Mouse (Mus musculus) Muller cell, postnatal 12 days (primary cell): Measurements from ENCODE around the gene Ifi27l2a.
A peak's percentile ranks its signal among the peaks of the same experiment; 100 is the strongest.
"Not testable (repeated sequence)": the region's sequence is repeated elsewhere in the genome, so short reads cannot be mapped to it uniquely, and the experiment has no call there.

Experiments
- DNase-seq: peaks from one replicate; pipeline ENCODE4 v3.0.0-alpha.2; 2015; ENCODE audit errors: inconsistent ontology term

The Ifi27l2a gene

DNA sequence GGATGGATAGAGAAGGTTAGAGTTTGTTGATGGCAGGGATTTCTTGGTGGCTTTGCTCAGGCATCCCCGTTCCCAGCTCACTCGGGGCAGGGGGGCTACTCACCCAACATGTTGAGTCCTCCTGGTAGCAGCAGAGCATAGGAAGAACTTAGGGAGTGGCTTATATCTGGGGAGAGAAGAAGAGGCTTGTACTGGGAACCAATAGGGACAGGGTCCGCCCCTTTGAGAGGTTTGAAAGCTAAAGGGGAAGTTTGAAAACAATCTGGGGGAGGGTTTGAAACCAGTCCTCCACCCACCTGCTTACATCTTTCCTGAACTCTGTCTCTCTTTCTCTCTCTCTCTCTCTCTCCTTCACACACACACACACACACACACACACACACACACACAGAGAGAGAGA, at the start of gene Ifi27l2a:
Gene Ifi27l2a, minus strand, starts transcription at position 157 of the 400 bp plus-strand sequence.
- DNase-seq: no peak

DNA sequence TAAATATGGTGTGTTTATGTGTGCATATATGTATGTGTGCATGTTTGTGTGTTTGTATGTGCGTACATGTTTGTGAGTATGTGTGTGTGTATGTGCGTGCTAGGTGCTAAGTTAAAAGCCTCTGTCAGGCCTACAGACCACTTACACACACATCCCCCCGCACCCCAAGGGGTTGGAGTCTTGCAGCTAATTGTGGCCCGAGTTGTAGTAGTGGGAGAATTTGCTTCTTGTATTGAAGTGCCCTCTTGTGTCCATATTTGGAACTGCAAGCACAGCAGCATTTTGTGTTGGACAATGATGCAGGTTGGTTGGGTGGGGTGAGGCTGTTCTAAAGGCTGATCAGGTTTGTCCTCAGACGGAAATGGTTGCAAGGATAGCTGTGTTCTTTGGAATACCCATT, 49.3 kb upstream of the Ifi27l2a start:
- DNase-seq: peak; percentile 53

DNA sequence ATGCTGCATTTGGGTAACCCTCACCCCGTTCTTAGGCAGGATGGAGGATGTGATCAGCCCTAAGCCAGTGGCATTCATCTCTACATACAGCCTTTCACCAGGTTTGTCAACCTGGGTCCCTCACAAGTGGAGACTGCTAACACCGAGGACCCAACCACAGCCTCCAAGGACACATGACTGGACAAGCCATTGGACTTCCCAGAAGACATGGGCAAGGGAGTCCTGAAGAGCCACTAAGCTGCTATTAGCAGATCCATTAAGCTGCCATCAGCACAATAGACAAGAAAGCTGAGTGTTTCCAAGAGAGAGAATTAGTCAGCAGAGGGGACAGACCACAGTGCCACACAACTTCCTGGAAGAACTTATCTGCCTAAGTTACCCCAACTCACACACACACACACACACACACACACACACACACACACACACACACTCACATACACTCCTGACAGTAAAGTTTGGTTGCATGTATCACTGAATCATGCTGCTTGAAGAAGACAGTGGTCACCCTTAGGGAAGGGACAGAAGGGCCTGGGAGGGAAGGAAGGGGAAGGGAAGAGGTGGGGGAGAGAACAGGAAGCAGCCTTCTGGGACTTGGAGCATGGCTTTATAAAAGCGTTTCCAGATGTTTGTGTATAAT, 47.7 kb upstream of the Ifi27l2a start:
- DNase-seq: no peak

DNA sequence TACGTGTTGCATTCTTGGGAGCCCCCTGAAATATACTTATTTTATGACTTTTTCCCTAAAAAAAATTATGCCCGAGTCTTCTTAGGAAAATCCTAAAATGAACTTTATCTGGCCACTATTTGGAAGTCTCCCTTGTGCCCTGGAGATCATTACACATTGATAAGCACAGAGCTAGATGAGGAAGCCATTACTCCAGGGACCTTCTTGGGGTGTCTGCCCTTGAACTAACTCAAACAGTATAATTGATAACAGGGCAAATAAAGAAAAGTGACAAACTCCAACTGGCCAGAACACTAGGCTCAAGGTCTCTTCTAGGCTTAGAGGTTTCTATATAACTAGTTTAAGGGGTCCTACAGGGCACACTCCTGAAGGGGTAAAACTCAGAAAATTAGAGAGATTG, 44.3 kb upstream of the Ifi27l2a start:
- DNase-seq: no peak

DNA sequence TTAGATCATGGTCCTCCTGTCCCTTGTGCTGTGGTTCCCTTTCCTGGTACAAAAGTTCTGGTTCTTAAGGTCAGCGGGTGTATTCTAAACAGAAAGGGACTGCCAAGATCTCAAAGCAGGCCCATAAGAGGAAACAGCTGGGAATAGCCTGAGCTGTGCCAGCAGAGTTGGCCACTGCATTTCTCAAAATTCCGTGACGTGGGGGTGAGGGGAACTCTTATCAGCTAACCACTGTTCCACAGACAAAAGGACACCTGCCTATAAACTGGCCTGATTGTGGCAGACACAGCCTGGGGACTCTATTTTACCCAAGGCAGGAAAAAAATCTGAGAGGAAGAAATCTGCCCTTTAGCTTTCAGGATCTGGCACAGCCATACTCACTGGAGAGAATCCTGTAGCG, 43.8 kb upstream of the Ifi27l2a start:
- no peak for DNase-seq

DNA sequence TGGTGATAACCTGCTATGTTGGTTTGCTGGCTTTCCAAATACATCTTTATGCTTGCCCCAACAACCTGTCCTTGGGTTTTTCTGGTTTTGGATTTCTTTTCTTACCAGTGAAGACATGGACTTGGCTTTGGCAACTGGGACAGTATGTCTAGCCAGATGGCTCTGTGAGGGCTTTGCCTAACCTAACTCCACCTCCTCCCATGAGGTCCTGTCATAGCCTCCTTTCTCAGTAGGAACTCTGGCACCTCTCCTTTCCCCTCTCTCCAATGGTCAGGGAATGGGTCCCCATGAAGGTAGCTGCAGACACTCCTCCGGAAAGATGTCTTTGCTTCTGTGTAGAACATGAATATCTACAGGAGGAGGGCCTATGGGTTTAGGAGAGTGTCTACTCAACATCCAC, 43.2 kb upstream of the Ifi27l2a start:
- no peak for DNase-seq

DNA sequence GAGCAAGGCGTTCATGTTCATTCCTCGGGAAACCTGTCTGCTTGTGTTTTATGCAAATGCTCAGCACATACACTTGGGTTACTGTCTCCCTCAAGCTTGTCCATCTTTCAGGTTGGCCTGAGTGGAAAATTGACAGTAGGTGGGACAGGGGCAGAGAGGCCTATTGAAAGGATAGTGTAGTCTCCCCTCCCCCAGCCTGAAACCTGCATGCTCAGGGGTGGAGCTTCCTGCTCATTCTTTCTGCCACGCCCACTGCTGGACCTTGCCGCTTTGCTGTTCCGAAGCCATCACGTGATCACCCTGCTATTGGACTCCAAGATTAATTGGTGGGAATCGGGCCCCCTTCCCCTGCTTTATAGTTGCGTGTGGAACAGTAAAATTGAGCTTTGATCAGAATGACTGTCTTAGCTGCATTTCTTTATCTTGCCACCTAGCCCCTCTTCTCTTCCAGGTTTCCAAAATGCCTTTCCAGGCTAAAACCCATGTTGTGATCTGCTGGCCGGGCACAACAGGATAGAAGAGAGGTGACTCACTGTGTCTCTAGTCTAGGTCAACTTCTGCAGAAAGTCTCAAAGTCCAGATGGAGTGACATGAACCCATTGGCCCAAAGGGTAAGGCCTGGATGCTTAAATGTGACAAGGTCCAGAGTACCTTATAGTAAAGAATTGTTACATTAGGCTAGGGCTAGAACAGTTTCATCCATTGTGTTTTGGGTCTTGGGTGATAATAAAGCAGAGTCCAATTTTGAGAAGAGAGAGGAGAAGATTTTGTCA, 40.9 kb upstream of the Ifi27l2a start:
- DNase-seq: not testable (repeated sequence)

DNA sequence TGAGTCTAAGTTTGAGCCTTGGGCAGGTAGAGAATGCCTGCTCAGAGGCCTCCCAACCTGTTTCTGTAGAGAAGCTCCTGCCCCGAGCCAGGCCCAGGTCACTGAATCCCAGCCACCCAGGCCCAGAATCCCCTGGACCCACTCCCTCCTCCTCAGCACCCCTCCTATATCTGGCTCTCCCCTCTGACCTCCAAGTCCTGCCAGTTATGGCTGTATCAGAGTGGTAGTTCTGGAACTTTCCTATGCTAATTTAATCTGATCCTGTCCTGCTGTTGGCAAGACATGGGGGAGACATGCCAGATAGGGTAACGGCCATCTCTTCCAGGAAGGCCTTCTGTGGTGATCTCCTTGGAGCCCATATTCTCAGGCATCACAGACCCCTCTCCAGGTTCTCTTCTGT, 39.3 kb upstream of the Ifi27l2a start:
- DNase-seq: no peak

DNA sequence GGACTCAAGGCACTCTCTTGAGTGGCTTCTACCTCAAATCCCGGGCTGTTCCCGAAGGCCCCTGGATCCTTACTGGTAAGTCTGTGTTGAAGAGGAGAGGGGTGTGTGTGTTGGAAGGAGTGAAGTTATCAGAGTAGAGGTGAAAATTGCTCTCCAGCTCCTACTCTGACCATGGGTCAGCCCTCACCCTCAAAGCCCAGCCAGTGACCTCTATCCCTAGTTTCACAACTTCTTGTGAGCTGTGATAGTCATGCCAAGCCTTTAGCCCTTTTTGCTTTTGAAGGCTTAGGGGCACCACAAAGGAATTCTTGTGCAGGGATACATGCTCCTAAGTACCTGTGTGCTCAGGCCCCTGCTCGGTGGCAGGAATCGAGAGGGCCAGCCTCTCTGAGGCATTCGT, 38.2 kb upstream of the Ifi27l2a start:
- DNase-seq: no peak

DNA sequence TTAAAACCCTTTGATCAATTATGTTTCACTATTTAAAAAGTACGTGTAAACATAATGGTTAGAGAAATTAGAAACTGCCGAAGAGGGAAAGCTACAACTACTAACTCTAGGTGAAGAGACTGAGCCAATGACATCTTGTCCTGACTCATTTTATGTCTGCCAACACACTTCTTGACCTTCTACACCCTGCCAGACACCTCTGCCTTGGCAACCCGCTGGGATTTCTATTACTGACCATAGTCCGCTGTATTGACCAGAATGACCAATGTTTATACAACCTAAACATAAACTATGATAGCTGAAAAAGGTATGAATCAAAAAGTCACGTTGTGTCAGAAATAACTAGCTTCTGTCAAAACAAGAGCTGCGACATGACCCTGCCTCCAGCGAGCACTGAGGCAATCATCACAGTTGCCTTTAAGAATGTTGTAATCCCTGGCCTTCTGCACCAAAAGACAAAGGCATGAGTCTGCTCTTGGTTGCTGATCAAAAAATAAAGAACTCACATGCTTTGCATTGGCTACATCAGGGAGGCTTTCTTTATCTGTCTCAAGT, 34.1 kb upstream of the Ifi27l2a start:
- no peak for DNase-seq

DNA sequence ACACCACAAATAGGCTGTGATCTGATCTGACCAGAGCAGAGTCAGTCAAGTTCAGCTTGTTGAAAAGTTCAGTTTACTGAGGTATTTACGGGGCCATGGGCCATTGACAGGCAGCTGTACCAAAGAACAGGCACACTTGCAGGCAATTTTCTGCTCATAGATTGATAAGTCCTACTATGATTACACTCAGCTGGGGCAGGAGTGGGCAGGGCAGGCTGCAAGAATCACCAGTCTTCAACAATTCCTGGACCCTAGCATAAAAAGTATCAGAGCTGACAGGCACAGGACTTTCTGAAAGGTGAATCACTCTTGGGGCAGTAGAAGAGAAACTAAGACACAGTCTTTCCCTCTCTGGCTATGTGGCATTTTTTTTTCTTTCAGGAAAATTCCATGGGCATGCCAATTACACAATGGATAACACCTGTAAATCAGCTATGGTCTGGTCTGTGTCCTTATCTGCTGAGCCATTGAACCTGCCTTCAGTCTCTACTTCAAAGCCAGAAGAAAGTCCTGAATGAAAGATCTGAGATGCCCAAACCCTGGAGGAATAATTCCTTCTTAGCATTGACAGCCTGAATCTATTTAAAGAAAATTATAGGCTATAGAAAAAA, 33.4 kb upstream of the Ifi27l2a start:
- DNase-seq: no peak

DNA sequence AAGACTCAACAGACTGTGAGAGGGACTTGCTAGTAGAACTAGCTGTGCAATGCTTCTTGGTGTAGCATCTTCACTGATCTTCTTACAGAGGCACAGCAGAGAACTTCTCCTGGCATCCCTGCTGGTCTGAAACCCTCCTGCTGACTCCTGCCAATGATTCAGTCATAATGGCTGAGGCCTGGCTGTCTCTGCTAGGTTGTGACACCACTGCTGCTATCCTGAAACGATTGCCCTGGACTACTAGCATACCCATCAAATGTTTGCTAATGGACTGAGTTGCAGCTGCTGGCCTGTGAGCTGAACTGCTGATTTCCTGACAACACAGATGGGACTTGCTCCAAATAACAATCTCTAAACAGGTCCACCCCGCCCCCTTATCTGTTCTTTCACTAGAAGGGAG, 31.0 kb upstream of the Ifi27l2a start:
- no peak for DNase-seq

DNA sequence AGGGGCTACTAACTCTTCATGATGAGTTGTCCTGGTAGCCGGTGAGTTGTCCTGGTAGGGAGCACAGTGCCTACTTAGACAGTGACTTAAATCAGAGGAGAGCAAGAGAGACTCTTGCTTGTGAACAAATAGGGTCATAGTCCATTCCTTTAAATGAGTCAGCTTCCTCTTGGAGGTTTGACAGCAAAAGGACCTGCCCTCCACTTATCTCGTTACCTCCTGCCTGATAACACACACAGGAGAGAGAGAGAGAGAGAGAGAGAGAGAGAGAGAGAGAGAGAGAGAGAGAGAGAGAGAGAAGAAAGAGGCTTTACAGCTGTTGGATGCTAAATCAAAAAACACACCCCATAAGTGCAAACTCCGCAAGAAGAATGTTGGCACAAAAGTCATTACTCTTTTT, 13.7 kb upstream of the Ifi27l2a start, which contains the start of gene Ifi27l2b:
Gene Ifi27l2b, minus strand, starts transcription at position 84 of the 400 bp plus-strand sequence.
- DNase-seq: no peak

DNA sequence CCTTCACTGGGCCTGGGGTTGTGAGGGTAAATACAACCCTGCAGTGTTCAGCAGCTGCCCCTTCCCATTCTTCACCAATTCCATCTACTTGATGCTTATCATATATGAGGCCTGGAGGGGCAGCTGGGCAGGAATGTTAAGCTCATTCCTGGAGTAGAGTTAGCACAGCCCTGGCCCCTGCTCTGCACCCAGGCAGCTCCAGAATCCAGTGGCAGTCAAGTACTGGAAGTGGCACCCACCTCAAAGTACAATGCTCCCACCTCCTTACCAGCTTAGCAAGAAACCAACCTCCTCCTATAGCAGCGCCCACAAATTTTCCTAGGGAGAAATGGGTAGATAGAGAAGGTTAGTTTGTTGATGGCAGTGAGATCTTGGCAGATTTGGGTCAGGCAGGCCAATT, 13.2 kb upstream of the Ifi27l2a start:
- not testable (repeated sequence) for DNase-seq

DNA sequence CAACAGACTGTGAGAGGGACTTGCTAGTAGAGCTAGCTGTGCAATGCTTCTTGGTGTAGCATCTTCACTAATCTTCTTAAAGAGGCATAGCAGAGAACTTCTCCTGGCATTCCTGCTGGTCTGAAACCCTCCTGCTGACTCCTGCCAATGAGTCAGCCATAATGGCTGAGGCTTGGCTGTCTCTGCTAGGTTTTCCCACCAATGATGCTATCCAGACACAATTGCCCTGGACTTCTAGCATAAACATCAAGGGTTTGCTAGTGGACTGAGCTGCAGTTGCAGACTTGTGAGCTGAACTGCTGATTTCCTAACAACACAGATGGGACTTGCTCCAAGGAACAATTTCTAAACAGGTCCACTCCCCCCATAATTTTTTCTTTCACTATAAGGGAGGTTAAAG, 9.9 kb upstream of the Ifi27l2a start:
- DNase-seq: no peak

DNA sequence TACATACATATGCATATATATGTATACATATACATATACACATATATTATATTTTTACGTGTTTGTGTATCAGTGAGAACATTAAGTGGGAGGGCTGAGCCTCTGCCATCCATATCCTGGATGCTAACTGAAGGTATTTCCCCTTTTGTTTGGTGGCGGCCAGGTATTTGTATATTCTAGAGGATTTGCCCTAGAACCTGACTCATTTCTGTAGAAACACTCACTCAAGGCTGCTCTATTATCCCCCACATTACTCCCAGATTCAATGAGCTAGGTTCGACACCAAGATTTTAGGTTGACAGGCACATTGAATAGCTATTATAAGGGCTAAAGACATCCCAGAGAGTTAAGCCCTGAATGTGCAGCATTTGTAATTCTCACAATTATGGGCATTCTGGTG, 1.6 kb upstream of the Ifi27l2a start:
- DNase-seq: no peak

DNA sequence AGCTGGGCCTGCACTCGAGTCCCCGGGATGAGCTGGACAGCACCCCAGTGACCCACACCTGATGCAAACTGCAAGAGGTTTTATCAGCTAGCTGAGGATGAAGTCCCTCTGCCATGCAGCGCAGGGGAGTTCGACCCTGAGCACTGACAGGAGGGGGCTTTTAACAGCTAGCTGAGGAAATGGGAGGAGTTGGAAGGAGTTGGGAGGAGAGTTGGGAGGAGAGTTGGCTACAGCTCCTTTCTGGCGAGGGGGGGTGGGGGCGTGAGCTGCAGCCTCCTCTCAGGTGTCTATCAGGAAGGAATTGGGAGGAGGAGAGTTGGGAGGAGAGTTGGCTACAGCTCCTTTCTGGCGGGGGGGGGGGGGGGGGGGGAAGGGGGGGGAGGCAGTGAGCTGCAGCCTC, 781 bp upstream of the Ifi27l2a start:
- DNase-seq: not testable (repeated sequence)

DNA sequence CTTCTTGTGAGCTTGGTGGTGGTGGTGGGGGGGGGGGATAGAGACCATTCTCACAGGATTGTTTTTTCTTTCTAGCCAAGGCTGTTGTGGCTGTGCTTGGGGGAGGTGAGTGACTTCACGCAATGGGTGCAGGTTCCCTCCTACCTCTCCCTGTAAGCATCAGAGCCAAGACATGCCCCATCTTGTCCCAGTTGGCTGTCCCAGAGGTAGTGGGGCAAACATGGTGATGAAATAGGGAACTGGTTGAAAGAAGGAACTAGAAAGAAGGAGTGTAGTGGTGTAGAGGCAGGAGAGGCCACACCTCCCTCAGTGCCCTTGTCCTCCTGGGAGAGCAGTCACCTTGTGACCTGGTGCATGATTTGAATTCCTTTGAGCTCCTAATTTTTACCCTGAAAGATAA, 5.9 kb downstream of the Ifi27l2a start:
- no peak for DNase-seq

DNA sequence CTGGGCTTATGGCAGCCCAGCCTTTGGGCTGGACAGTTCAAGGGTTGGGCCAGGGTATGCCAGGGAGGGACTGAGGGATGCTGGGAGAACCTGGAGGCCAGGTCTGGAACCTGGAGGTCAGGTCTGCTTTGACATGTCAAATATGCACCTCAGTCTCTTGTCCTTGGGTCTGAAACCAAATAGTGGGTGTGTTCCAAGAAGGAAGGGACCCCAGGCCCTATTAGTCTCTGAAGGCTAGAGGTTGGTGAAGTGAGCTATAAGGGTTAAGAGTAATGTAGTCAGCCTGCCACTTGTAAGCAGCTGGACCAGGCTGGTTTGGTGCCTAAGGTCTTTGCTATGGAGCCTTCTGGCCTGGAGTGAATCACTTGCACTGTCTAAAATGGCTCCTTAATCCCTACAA, 8.6 kb downstream of the Ifi27l2a start:
- no peak for DNase-seq

DNA sequence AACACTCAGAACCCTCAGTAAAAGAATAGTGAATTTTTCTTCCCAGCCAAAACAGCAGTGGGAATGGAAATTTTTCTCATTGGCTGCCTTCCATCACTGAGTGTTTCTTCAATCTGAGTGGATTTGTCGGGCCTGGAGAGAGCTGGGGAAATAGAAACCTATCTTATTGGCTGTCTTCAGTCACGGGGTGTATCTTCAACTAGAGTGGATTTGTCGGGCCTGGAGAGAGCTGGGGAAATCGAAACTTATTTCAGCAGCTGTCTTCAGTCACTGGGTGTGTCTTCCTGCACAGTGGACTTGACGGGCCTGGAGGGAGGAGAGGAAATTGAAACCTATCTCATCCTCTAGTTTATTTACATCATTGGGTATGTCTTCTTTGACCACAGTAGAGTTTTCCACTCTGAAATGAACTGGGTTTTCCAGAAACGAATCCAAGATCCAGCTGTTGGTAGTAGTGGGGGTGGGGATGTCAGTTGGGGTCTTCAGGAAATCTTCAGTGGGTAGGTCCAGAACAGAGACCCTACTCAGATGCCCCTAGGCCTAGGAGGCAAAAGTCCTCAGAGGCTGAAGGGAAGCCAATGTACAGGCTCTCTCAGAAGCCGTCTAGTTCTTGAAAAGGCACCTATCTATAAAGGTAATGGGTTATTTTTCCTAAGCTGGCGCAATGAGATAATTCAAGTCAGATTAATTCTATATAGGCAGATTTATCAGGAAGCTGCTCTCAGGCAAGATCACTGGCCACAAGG, 9.3 kb downstream of the Ifi27l2a start, which contains the start of gene Ifi27:
Gene Ifi27, plus strand, starts transcription at position 226 of the 746 bp plus-strand sequence.
- peak; percentile 42 for DNase-seq

DNA sequence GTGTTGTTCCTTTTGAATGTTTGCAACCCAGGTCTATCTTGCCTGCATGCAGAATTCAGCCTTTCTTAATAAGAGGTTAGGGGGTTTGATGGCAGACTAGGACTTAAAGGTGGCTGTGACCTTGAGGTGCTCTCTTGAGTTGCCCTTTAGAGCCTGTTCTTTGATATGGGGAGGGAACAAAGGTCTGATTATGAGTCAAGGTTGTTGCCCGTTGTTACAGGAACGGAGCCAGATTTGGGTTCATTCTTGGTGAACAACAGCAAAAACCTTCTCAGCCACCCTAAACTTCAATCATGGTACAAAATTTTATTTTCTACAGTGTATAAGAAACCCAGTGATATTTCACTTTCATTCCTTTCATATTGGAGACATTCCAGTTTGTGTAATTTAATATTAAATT, 10.1 kb downstream of the Ifi27l2a start:
- no peak for DNase-seq

DNA sequence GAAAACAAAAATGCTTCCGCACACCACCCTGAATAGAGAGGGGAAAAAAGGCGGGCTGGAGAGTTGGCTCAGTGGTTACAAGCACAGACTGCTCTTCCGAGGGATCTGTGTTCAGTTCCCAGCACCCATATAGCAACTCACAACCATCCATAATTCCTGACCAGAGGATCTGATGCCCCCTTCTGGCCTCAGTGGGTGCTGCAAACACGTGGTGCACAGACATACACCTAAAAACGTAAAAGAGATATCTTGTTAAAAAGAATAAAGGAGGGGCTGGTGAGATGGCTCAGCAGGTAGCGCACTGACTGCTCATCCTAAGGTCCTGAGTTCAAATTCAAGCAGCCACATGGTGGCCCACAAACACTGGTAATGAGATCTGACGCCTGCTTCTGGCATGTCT, 16.8 kb downstream of the Ifi27l2a start:
- DNase-seq: no peak
